Mouse (Mus musculus) forebrain, embryonic 11.5 days (tissue): ENCODE data around the gene Klf5. TPM values are rescaled to one million over a fixed set of nuclear protein-coding genes. Genes with fewer than 3 reads are reported as not detected.

ENCODE experiments used
- ATAC-seq: fragments of 200-750 bp; cut with Nextera tagmentation; replicated peaks from 2 replicates; pipeline ENCODE4 v1.8.0; 2017; ENCODE audit warnings: moderate TSS enrichment; ENCODE audit not compliant: low FRiP score
- DNase-seq: peaks from one replicate; pipeline ENCODE4 v3.0.0-alpha.2; 2017; ENCODE audit warnings: low spot score
- H3K27ac ChIP-seq: fragments of 300-500 bp; sonication (generic); 2 replicates; pipeline ENCODE4 v1.5.1; 2014; ENCODE audit warnings: low read depth, low read length
- H3K27me3 ChIP-seq: fragments of 300-500 bp; sonication (generic); 2 replicates; pipeline ENCODE4 v1.6.1; 2014; ENCODE audit warnings: mild to moderate bottlenecking, low read length, mixed read lengths; ENCODE audit not compliant: control insufficient read depth, insufficient read depth
- H3K36me3 ChIP-seq: fragments of 300-500 bp; sonication (generic); 2 replicates; pipeline ENCODE4 v1.6.1; 2014; ENCODE audit warnings: mild to moderate bottlenecking, low read length, moderate library complexity, mixed read lengths; ENCODE audit not compliant: control insufficient read depth, insufficient read depth
- H3K4me1 ChIP-seq: fragments of 300-500 bp; sonication (generic); replicated peaks from 2 replicates; pipeline ENCODE4 v1.6.1; 2014; ENCODE audit warnings: low read length, mixed read lengths; ENCODE audit not compliant: control insufficient read depth, insufficient read depth
- H3K4me2 ChIP-seq: fragments of 300-500 bp; sonication (generic); 2 replicates; pipeline ENCODE4 v1.6.1; 2014; ENCODE audit warnings: low read depth, mild to moderate bottlenecking, low read length, moderate library complexity, mixed read lengths; ENCODE audit not compliant: severe bottlenecking
- H3K4me3 ChIP-seq: fragments of 300-500 bp; sonication (generic); 2 replicates; pipeline ENCODE4 v1.5.1; 2014; ENCODE audit warnings: low read depth, low read length
- H3K9ac ChIP-seq: fragments of 300-500 bp; sonication (generic); 2 replicates; pipeline ENCODE4 v1.6.1; 2014; ENCODE audit warnings: low read length
- H3K9me3 ChIP-seq: fragments of 300-500 bp; sonication (generic); 2 replicates; pipeline ENCODE4 v1.6.1; 2016; ENCODE audit warnings: low read length, mixed read lengths; ENCODE audit not compliant: control insufficient read depth
- WGBS: fragments of 180-500 bp; shearing (Covaris S2); extraction: QIAGEN DNeasy Blood & Tissue Kit; methylation state at CpG from one replicate; pipeline ENCODE4 v1.1.7; 2014; 5-methylcytosine and 5-hydroxymethylcytosine counted together
- polyA plus RNA-seq: library from polyadenylated mRNA; unstranded; fragments of >200 nt; fragmentation: Nextera tagmentation; extraction: Ambion mirVana; gene quantifications from 2 replicates; pipeline ENCODE4 v1.2.1, GENCODE M21; 2014

The Klf5 gene
- 1.9 and 2.0 TPM in 2 replicates for polyA plus RNA-seq

GRCm38 (mm10) chr14:99298385-99299021 lies at the start of gene Klf5:
Klf5 (plus strand) TSS chr14:99298691.
- DNase-seq (peak; percentile 94), ATAC-seq (peak; percentile 99)
- Histone ChIP-seq H3K9ac (peak within 1 kb of the TSS; percentile 49), H3K27ac (no peak within 1 kb of the TSS), H3K36me3 (no peaks in the 10 kb centered on the region), H3K27me3 (peaks cover 20% of the 10 kb centered on the region), H3K4me3 (peak within 1 kb of the TSS; percentile 60), H3K4me1 (peaks cover 3% of the 10 kb centered on the region; the same call in 1 of the 2 replicates), H3K4me2 (peak within 1 kb of the TSS; percentile 98), H3K9me3 (no peaks in the 10 kb centered on the region)
- WGBS: under 1% methylated on average over 63 of the region's 67 CpGs

DNA sequence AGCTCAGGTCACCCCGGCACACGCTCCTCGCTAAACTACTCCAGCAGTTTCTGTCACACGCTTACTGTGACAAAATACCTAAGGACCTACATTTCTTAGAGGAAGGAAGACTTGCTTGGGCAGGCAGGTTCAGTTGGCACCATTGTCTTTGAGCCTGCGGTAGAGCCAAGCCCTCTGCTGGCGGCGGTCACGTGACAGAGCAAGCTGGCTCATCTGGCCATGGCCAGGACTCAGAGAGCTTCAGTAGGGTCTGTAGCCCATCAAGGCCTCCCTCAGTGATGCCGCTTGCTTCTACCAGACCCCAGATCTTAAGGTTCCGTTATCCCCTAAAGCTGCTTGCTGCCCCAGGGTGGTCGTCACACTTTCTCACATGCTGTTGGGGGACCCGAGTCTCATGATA lies 36.5 kb upstream of the Klf5 start:
- Histone ChIP-seq H3K4me1 (no peaks in the 10 kb centered on the region), H3K4me2 (no peak overlapping the region), H3K9ac (no peak overlapping the region), H3K36me3 (no peaks in the 10 kb centered on the region), H3K27ac (no peak overlapping the region), H3K4me3 (no peak overlapping the region), H3K27me3 (no peaks in the 10 kb centered on the region), H3K9me3 (no peaks in the 10 kb centered on the region)
- ATAC-seq (no peak), DNase-seq (no peak)
- WGBS: 94% methylated on average over 12 of the region's 12 CpGs

DNA sequence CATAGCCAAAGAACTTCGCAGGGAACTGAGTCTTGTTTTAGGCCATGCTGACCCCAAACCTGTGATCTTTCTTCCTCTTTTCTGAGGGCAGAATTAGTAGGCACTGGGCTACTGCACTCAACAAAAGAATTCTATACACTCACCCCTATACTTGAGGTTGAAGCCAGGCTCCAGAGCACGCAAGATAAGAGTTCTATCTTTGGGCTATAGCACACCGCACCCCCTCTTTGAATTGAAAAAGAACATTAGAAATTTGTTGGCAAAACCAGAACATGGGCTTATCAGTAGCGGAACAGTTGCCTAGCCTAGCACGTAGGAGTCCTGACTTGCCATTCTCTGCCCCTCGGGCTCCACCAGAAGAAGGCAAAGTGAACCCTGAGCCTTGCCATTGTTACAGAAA lies 34.7 kb upstream of the Klf5 start:
- H3K27ac ChIP-seq: no peak overlapping the region
- no peaks in the 10 kb centered on the region for H3K9me3 ChIP-seq
- no peak overlapping the region for H3K4me3 ChIP-seq
- no peak overlapping the region for H3K9ac ChIP-seq
- H3K27me3 ChIP-seq: no peaks in the 10 kb centered on the region
- ATAC-seq: no peak
- no peak overlapping the region for H3K4me2 ChIP-seq
- WGBS: 91% methylated on average over 6 of the region's 6 CpGs
- no peaks in the 10 kb centered on the region for H3K36me3 ChIP-seq
- no peaks in the 10 kb centered on the region for H3K4me1 ChIP-seq
- DNase-seq: no peak

GRCm38 (mm10) chr14:99265791-99266190 lies 32.7 kb upstream of the Klf5 start:
- DNase-seq (no peak), ATAC-seq (no peak)
- Histone ChIP-seq H3K9me3 (no peaks in the 10 kb centered on the region), H3K9ac (no peak overlapping the region), H3K4me3 (no peak overlapping the region), H3K27me3 (no peaks in the 10 kb centered on the region), H3K36me3 (no peaks in the 10 kb centered on the region), H3K4me1 (no peaks in the 10 kb centered on the region), H3K4me2 (no peak overlapping the region), H3K27ac (no peak overlapping the region)
- 95% methylated on average over 14 of the region's 14 CpGs for WGBS

DNA sequence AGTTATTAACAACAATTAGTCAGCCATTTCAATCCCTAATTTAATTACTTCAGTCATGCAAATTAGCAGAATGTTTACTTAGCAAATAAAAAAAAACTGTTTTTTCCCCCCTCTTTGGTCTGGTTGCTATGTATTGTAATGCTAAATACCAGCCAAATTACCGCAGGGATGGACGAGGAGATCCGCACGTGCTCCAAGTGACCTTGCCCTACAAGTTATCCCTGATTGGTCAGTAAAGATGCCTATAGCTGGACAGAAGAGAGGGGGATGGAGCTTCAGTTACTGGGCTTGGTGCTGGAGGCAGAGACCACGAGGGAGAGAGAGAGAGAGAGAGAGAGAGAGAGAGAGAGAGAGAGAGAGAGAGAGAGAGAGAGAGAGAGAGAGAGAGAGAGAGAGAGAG lies 31.7 kb upstream of the Klf5 start:
- H3K27me3 ChIP-seq: no peaks in the 10 kb centered on the region
- DNase-seq: no peak
- no peaks in the 10 kb centered on the region for H3K9me3 ChIP-seq
- WGBS: 52% methylated on average over 5 of the region's 5 CpGs
- no peak overlapping the region for H3K4me2 ChIP-seq
- no peak overlapping the region for H3K4me3 ChIP-seq
- H3K4me1 ChIP-seq: no peaks in the 10 kb centered on the region
- H3K27ac ChIP-seq: no peak overlapping the region
- no peak for ATAC-seq
- no peak overlapping the region for H3K9ac ChIP-seq
- no peaks in the 10 kb centered on the region for H3K36me3 ChIP-seq

DNA sequence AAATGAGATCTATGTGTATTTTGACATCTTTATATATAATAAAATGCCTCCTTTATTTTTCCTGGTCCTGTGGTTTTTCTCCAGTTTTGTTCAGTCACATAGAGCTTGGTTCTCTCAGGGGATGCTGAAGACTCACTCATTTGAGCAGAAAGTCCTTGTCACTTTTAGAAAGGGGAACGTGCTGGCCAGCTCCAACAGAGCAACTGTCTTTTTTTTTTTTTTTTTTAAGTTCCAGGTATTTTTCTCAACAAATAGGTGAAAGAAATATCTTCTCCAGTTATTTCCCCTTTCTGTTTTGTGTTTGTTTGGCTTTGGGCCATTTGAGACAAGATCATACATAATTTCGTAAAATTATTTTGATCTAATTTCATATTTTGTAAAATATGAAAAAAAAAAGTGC lies 24.4 kb upstream of the Klf5 start:
- DNase-seq (no peak), ATAC-seq (no peak)
- Histone ChIP-seq H3K9me3 (no peaks in the 10 kb centered on the region), H3K27ac (no peak overlapping the region), H3K27me3 (no peaks in the 10 kb centered on the region), H3K4me1 (no peaks in the 10 kb centered on the region), H3K4me2 (no peak overlapping the region), H3K36me3 (no peaks in the 10 kb centered on the region), H3K4me3 (no peak overlapping the region), H3K9ac (no peak overlapping the region)
- WGBS: 79% methylated on average over 2 of the region's 2 CpGs

- ATAC-seq (no peak), DNase-seq (no peak)
- Histone ChIP-seq H3K4me2 (no peak overlapping the region), H3K4me1 (no peaks in the 10 kb centered on the region), H3K36me3 (no peaks in the 10 kb centered on the region), H3K4me3 (no peak overlapping the region), H3K27me3 (no peaks in the 10 kb centered on the region), H3K9me3 (no peaks in the 10 kb centered on the region), H3K9ac (no peak overlapping the region), H3K27ac (no peak overlapping the region)
- WGBS: 72% methylated on average over 4 of the region's 4 CpGs
Measured at GRCm38 (mm10) chr14:99275827-99276226, 22.7 kb upstream of the Klf5 start.

DNA sequence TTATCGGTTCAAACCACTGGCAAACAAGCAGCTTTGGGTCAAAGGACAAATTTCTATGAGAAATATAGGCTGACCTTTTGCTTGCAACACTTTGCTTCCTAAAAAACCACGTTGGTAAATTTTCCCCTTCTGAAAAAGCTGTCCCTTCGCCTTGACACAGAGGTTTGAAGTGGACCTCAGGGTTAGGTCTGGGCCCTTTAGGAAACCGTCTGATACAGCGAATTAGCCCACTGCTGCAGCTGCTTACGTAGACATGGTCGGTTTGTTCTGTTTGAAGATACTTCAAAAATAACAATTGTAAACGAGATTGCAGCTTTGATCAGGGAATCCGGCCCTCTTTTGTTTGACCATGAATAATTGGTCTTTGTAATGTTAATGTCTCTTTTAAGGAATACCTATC lies 20.2 kb upstream of the Klf5 start:
- 15% methylated on average over 9 of the region's 9 CpGs for WGBS
- H3K9me3 ChIP-seq: no peaks in the 10 kb centered on the region
- no peak overlapping the region for H3K4me3 ChIP-seq
- no peak overlapping the region for H3K27ac ChIP-seq
- H3K4me2 ChIP-seq: no peak overlapping the region
- ATAC-seq: no peak
- no peak overlapping the region for H3K9ac ChIP-seq
- no peaks in the 10 kb centered on the region for H3K36me3 ChIP-seq
- DNase-seq: no peak
- H3K4me1 ChIP-seq: no peaks in the 10 kb centered on the region
- H3K27me3 ChIP-seq: no peaks in the 10 kb centered on the region

- Histone ChIP-seq H3K4me1 (no peaks in the 10 kb centered on the region), H3K27me3 (no peaks in the 10 kb centered on the region), H3K27ac (no peak overlapping the region), H3K9me3 (no peaks in the 10 kb centered on the region), H3K9ac (no peak overlapping the region), H3K4me3 (no peak overlapping the region), H3K4me2 (no peak overlapping the region), H3K36me3 (no peaks in the 10 kb centered on the region)
- 47% methylated on average over 12 of the region's 12 CpGs for WGBS
- DNase-seq (no peak), ATAC-seq (no peak)
Measured at GRCm38 (mm10) chr14:99278763-99279486, 19.6 kb upstream of the Klf5 start.
